Mouse (Mus musculus) ES-E14 (cell line): ENCODE measurements around the gene Dpf3.

ENCODE experiments used
- CHD2 ChIP-seq: IDR thresholded peaks from 2 replicates; pipeline ENCODE4 v1.6.1; 2014; ENCODE audit warnings: mild to moderate bottlenecking, low read depth, low read length, inconsistent platforms
- HCFC1 ChIP-seq: IDR thresholded peaks from 2 replicates; pipeline ENCODE4 v1.6.1; 2012; ENCODE audit warnings: low read length, inconsistent platforms, borderline replicate concordance; ENCODE audit not compliant: insufficient read depth
- MAFK ChIP-seq: IDR thresholded peaks from 2 replicates; pipeline ENCODE4 v1.6.1; 2014; ENCODE audit warnings: mild to moderate bottlenecking, low read depth, low read length, inconsistent platforms; ENCODE audit not compliant: insufficient read depth
- ZNF384 ChIP-seq: IDR thresholded peaks from 2 replicates; pipeline ENCODE4 v1.6.1; 2012; ENCODE audit warnings: low read depth, low read length, inconsistent platforms

GRCm38 (mm10) chr12:83450471-83450870, 37.0 kb downstream of the Dpf3 start:
- no peak for TF ChIP-seq ZNF384
- TF ChIP-seq MAFK: no peak
- no peak for TF ChIP-seq HCFC1
- TF ChIP-seq CHD2: no peak
